Mouse (Mus musculus) stomach, embryonic 14.5 days (tissue): ENCODE measurements around the gene Cgref1. TPM values are rescaled to one million over a fixed set of nuclear protein-coding genes. Genes with fewer than 3 reads are reported as not detected.

Source experiments
- ATAC-seq: fragments of 200-750 bp; cut with Nextera tagmentation; 2 replicates; pipeline ENCODE4 v1.8.0; 2017; ENCODE audit warnings: low read depth, moderate TSS enrichment; ENCODE audit not compliant: insufficient number of reproducible peaks, insufficient read depth, low FRiP score
- H3K27ac ChIP-seq: fragments of 300-500 bp; sonication (generic); 2 replicates; pipeline ENCODE4 v1.5.1; 2014; ENCODE audit warnings: mild to moderate bottlenecking, low read length, moderate library complexity, mixed read lengths
- H3K27me3 ChIP-seq: fragments of 300-500 bp; sonication (generic); 2 replicates; pipeline ENCODE4 v1.6.1; 2014; ENCODE audit warnings: low read length, control low read depth, mixed read lengths; ENCODE audit not compliant: control insufficient read depth, insufficient read depth
- H3K36me3 ChIP-seq: fragments of 300-500 bp; sonication (generic); 2 replicates; pipeline ENCODE4 v1.6.1; 2014; ENCODE audit warnings: mild to moderate bottlenecking, control low read depth, low read length, moderate library complexity, mixed read lengths; ENCODE audit not compliant: control insufficient read depth, insufficient read depth
- H3K4me1 ChIP-seq: fragments of 300-500 bp; sonication (generic); 2 replicates; pipeline ENCODE4 v1.6.1; 2014; ENCODE audit warnings: low read length, control low read depth, mixed read lengths; ENCODE audit not compliant: control insufficient read depth, insufficient read depth
- H3K4me2 ChIP-seq: fragments of 300-500 bp; sonication (generic); replicated peaks from 2 replicates; pipeline ENCODE4 v1.6.1; 2014; ENCODE audit warnings: low read depth, low read length, control low read depth
- H3K4me3 ChIP-seq: fragments of 300-500 bp; sonication (generic); 2 replicates; pipeline ENCODE4 v1.5.1; 2014; ENCODE audit warnings: low read depth, low read length, control low read depth
- H3K9ac ChIP-seq: fragments of 300-500 bp; sonication (generic); replicated peaks from 2 replicates; pipeline ENCODE4 v1.6.1; 2014; ENCODE audit warnings: low read depth, mild to moderate bottlenecking, control low read depth, low read length, moderate library complexity, mixed read lengths
- H3K9me3 ChIP-seq: fragments of 300-500 bp; sonication (generic); 2 replicates; pipeline ENCODE4 v1.6.1; 2016; ENCODE audit warnings: low read depth, low read length, control low read depth; ENCODE audit not compliant: control insufficient read depth
- WGBS: fragments of 180-500 bp; shearing (Covaris S2); extraction: QIAGEN DNeasy Blood & Tissue Kit; methylation state at CpG from one replicate; pipeline ENCODE4 v1.1.7; 2014; 5-methylcytosine and 5-hydroxymethylcytosine counted together
- polyA plus RNA-seq: library from polyadenylated mRNA; unstranded; fragments of >200 nt; fragmentation: Nextera tagmentation; extraction: Ambion mirVana; gene quantifications from 2 replicates; pipeline ENCODE4 v1.2.1, GENCODE M21; 2014

Gene Cgref1
- polyA plus RNA-seq, 1 experiment from 2014 or later: 5.7 TPM

DNA sequence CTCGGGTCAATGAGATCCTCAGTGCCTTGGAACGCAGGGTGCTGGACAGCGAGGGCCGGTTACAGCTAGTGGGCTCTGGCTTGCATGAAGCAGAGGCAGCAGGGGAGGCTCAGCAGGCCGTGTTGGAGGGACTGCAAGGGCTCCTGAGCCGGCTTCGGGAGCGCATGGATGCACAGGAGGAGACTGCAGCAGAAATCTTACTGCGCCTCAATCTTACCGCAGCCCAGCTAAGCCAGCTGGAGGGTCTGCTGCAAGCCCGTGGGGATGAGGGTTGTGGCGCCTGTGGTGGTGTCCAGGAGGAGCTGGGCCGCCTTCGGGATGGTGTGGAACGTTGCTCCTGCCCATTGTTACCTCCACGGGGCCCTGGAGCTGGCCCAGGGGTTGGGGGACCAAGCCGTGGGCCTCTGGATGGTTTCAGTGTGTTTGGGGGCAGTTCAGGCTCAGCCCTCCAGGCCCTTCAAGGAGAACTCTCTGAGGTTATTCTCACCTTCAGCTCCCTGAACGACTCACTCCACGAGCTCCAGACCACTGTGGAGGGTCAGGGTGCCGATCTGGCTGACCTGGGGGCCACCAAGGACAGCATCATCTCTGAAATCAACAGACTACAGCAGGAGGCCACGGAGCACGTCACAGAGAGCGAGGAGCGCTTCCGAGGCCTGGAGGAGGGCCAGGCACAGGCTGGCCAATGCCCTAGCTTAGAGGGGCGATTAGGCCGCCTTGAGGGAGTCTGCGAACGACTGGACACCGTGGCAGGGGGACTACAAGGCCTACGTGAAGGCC, 27.3 kb downstream of the Cgref1 start:
- H3K9ac ChIP-seq: no peak overlapping the region
- H3K9me3 ChIP-seq: no peaks in the 10 kb centered on the region
- H3K36me3 ChIP-seq: peaks cover 37% of the 10 kb centered on the region
- H3K4me2 ChIP-seq: no peak overlapping the region
- 86% methylated on average over 31 of the region's 31 CpGs for WGBS
- no peaks in the 10 kb centered on the region for H3K27me3 ChIP-seq
- ATAC-seq: no peak
- peaks cover 22% of the 10 kb centered on the region for H3K4me1 ChIP-seq
- no peak overlapping the region for H3K27ac ChIP-seq
- no peak overlapping the region for H3K4me3 ChIP-seq

DNA sequence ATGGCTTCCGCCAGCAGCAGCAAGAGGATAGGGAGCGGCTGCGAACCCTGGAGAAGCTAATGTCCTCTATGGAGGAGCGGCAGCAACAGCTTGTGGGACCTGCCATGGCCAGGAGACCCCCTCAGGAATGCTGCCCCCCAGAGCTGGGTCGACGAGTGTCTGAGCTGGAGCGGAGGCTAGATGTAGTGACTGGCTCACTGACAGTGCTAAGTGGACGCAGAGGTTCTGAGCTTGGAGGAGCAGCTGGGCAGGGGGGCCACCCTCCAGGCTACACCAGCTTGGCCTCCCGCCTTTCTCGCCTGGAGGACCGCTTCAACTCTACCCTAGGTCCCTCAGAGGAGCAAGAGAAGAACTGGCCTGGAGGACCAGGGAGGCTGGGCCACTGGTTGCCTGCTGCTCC, 28.0 kb downstream of the Cgref1 start:
- peaks cover 33% of the 10 kb centered on the region for H3K36me3 ChIP-seq
- ATAC-seq: no peak
- 90% methylated on average over 11 of the region's 11 CpGs for WGBS
- H3K9me3 ChIP-seq: no peaks in the 10 kb centered on the region
- no peak overlapping the region for H3K9ac ChIP-seq
- H3K27ac ChIP-seq: no peak overlapping the region
- peaks cover 22% of the 10 kb centered on the region for H3K4me1 ChIP-seq
- no peak overlapping the region for H3K4me3 ChIP-seq
- no peaks in the 10 kb centered on the region for H3K27me3 ChIP-seq
- no peak overlapping the region for H3K4me2 ChIP-seq

DNA sequence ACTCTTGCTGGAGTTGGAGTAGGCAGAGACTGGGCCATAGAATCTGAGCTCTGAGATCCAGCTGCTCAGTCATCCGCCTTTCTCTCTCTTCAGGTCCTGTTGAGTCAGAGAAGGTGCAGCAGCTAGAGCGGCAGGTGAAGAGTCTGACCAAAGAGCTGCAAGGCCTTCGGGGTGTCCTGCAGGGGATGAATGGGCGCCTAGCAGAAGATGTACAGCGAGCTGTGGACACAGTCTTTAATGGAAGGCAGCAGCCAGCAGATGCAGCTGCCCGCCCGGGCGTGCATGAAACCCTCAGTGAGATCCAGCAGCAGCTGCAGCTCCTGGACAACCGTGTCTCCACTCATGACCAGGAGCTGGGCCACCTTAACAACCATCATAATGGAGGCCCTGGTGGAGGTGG, 28.6 kb downstream of the Cgref1 start:
- WGBS: 93% methylated on average over 9 of the region's 9 CpGs
- Histone ChIP-seq H3K4me1 (peaks cover 22% of the 10 kb centered on the region; the same call in 1 of the 2 replicates), H3K9ac (no peak overlapping the region)

DNA sequence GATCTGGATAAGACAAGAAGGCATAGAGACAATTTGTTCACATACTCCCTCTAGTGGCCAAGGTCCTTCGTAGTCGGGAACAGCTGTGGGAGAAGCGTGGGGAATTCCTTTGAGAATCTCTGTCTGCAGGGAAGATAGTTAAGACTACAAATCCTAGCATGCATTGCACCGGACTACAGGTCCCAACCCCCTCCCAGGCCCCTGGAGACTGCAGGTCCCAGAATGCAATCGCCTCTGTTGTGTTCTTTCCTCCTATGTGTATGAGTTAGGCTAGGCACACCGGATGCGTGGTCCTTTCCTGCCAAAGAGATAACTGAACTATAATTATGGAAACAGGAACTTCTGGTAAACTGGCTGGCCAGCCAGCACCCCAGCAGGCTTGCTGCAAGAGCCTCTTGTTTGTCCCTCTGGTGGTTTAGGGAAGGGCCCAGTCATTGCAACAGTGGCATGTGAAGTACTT, 29.4 kb downstream of the Cgref1 start:
- H3K4me2 ChIP-seq: peak overlapping the region; percentile 89
- 0 out of 2 replicates have a peak overlapping the region, but pooled peaks have one; percentile 77 for H3K9ac ChIP-seq
- peak overlapping the region; percentile 43 for H3K4me3 ChIP-seq
- peak; percentile 43 for ATAC-seq
- H3K27ac ChIP-seq: peak overlapping the region; percentile 96; the same call in 1 of the 2 replicates
- 3% methylated on average over 7 of the region's 7 CpGs for WGBS
- H3K27me3 ChIP-seq: no peaks in the 10 kb centered on the region
- H3K36me3 ChIP-seq: peaks cover 29% of the 10 kb centered on the region
- H3K9me3 ChIP-seq: no peaks in the 10 kb centered on the region
- peaks cover 28% of the 10 kb centered on the region for H3K4me1 ChIP-seq

More for the DNA sequence above, 28.6 kb downstream of the Cgref1 start:
- no peak for ATAC-seq
- Histone ChIP-seq H3K4me2 (no peak overlapping the region), H3K9me3 (no peaks in the 10 kb centered on the region), H3K4me3 (no peak overlapping the region), H3K36me3 (peaks cover 29% of the 10 kb centered on the region), H3K27ac (no peak overlapping the region), H3K27me3 (no peaks in the 10 kb centered on the region)

DNA sequence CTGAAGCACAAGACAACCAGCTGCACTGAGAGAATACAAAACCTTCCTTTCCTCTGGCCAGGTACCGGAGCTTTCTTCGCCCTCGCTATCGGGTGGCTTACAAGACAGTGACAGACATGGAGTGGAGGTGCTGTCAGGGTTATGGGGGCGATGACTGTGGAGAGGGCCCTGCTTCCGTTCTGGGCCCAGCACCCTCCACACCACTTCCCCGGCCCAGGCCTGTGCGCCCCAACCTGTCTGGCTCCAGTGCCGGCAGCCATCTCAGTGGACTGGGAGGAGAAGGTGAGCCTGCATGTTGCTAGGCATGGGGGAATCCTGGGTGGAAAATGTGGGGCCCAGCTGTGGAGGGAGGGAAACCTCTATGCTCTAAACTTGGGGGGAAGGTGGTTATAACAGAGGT, 29.9 kb downstream of the Cgref1 start:
- Histone ChIP-seq H3K36me3 (peaks cover 29% of the 10 kb centered on the region), H3K27ac (peak overlapping the region; percentile 96), H3K9me3 (no peaks in the 10 kb centered on the region), H3K9ac (peak overlapping the region; percentile 77), H3K4me3 (peak overlapping the region; percentile 43), H3K27me3 (no peaks in the 10 kb centered on the region), H3K4me1 (peaks cover 34% of the 10 kb centered on the region), H3K4me2 (peak overlapping the region; percentile 89)
- ATAC-seq: no peak
- 45% methylated on average over 9 of the region's 9 CpGs for whole genome bisulfite sequencing

DNA sequence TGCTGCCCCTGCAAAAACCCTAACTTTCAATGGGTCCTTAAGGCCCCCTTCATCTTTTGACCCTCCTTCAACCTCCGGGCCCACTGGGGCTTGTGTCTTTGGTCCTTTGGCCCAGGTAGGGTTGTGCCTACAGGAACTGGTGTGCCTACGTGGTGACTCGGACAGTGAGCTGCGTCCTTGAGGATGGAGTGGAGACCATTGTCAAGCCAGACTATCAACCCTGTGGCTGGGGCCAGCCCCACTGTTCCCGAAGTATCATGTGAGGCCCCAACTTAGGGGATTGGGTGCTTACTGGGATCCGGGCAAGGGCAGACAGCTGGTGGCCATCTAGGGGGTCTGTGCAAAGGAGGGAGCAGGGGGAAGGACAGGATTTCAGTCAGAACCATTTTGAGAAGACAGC, 30.5 kb downstream of the Cgref1 start:
- Histone ChIP-seq H3K9ac (peak overlapping the region; percentile 77), H3K4me2 (peak overlapping the region; percentile 89), H3K27me3 (no peaks in the 10 kb centered on the region), H3K27ac (peak overlapping the region; percentile 96), H3K36me3 (peaks cover 26% of the 10 kb centered on the region), H3K4me3 (peak overlapping the region; percentile 43), H3K4me1 (peaks cover 38% of the 10 kb centered on the region), H3K9me3 (no peaks in the 10 kb centered on the region)
- no peak for ATAC-seq
- WGBS: 43% methylated on average over 6 of the region's 6 CpGs

DNA sequence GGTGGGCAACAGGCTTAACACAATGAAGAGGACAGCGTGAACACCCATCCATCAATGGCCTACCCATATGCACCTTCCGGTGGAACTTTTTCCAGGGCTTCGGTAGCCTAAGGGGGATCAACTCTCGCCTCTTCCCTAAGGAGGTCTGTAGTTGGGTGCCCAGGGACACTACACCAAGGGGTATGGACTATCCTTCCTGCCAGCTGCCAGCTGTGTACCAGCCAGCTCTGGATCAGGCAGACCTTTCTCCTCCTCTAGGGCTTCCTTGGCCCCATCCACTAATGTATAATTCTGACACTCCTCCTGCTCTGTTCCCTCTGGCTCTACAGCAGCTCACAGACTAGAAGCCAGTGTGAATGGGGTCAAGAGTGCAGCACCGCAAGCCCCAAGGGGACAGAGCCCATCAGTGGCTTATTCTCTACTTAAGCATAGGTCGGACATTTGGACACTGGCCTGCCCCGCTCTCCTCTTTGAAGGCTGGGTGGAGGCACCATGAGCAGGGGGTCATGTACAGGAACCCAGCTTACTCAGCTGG, 31.2 kb downstream of the Cgref1 start:
- Histone ChIP-seq H3K4me1 (peaks cover 45% of the 10 kb centered on the region), H3K27ac (peak overlapping the region; percentile 96), H3K9me3 (no peaks in the 10 kb centered on the region), H3K4me2 (peak overlapping the region; percentile 89), H3K27me3 (no peaks in the 10 kb centered on the region), H3K4me3 (peak overlapping the region; percentile 43), H3K36me3 (peaks cover 24% of the 10 kb centered on the region), H3K9ac (peak overlapping the region; percentile 77)
- 31% methylated on average over 7 of the region's 7 CpGs for WGBS
- ATAC-seq: no peak

DNA sequence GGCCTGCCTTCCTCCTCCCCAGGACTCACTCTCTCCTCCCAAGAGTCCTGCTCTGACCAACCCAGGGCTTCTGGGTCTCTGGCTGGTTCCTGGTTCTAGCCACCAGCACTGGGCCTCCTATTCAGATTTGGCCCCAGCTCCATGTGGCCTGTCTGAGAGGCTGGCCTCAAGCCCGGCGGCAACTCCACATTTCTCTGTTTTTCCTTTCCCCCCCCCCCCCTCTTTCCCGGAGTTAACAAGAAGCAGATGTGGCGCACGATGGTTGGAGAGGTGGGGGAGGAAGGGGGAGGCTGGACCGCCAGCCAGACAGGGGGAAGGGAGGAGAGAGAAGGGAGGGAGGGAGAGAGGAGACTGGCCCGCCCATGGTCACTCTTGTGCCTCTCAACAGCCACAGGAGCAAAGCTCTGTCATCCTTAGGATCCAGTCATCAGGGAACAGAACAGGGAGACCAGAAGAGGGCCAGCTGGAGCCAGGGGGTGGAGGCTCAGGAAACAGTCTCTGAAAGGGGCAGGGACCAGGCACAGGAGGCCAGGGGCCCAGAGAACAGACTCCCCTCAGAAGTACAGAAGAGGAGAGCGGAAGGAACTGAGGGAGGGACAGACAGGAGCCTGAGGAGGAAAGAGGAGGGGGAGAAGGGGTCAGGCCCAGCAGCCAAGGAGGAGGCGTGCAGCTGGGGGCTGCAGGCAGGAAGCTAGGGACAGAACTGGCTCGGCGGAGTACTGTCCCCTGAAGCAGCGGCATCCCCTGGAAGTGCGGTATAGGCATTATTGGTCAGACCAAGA, 32.1 kb downstream of the Cgref1 start, which contains the start of gene Emilin1:
Gene Emilin1, plus strand, starts transcription at position 343 of the 782 bp plus-strand sequence.
- Histone ChIP-seq H3K4me1 (peaks cover 52% of the 10 kb centered on the region), H3K9me3 (no peaks in the 10 kb centered on the region), H3K27me3 (no peaks in the 10 kb centered on the region), H3K27ac (peak within 1 kb of the TSS; percentile 96), H3K36me3 (peaks cover 15% of the 10 kb centered on the region), H3K9ac (peak within 1 kb of the TSS; percentile 77), H3K4me2 (peak within 1 kb of the TSS; percentile 89), H3K4me3 (peak within 1 kb of the TSS; percentile 43)
- ATAC-seq: peak; percentile 68
- 16% methylated on average over 13 of the region's 13 CpGs for WGBS
